Mouse (Mus musculus) ovary, postnatal 14 days (tissue): Measurements from ENCODE around the gene Vps25.

ENCODE experiments used
- DNase-seq: peaks from one replicate; pipeline ENCODE4 v3.0.0; 2022; ENCODE audit warnings: low spot score

Gene Vps25

GRCm38 (mm10) chr11:101253613-101254389, at the start of gene Vps25:
TSS of gene Vps25 (plus strand) at chr11:101253707.
- peak; percentile 81 for DNase-seq

GRCm38 (mm10) chr11:101211970-101212369, 41.5 kb upstream of the Vps25 start:
- peak; percentile 31 for DNase-seq

GRCm38 (mm10) chr11:101216936-101217335, 36.6 kb upstream of the Vps25 start:
- no peak for DNase-seq

- DNase-seq: no peak
Measured at GRCm38 (mm10) chr11:101218436-101219055, 35.0 kb upstream of the Vps25 start.

- DNase-seq: no peak
Measured at GRCm38 (mm10) chr11:101220853-101221252, 32.7 kb upstream of the Vps25 start.

GRCm38 (mm10) chr11:101221306-101221986, 32.1 kb upstream of the Vps25 start:
- DNase-seq: no peak

- DNase-seq: no peak
Measured at GRCm38 (mm10) chr11:101224337-101224736, 29.2 kb upstream of the Vps25 start.

GRCm38 (mm10) chr11:101225331-101226064, 28.0 kb upstream of the Vps25 start:
- no peak for DNase-seq

- DNase-seq: peak; percentile 89
Measured at GRCm38 (mm10) chr11:101226065-101226701, 27.3 kb upstream of the Vps25 start, which contains the start of gene Ezh1. TSS of gene Ezh1 (minus strand) at chr11:101226463.

- no peak for DNase-seq
Measured at GRCm38 (mm10) chr11:101229361-101229900, 24.1 kb upstream of the Vps25 start.

- DNase-seq: no peak
Measured at GRCm38 (mm10) chr11:101230061-101230511, 23.4 kb upstream of the Vps25 start.

GRCm38 (mm10) chr11:101230526-101230925, 23.0 kb upstream of the Vps25 start:
- no peak for DNase-seq

- DNase-seq: no peak
Measured at GRCm38 (mm10) chr11:101230991-101231871, 22.3 kb upstream of the Vps25 start.

- DNase-seq: no peak
Measured at GRCm38 (mm10) chr11:101232010-101232839, 21.3 kb upstream of the Vps25 start.

- DNase-seq: no peak
Measured at GRCm38 (mm10) chr11:101233240-101233639, 20.3 kb upstream of the Vps25 start.

- no peak for DNase-seq
Measured at GRCm38 (mm10) chr11:101234124-101234523, 19.4 kb upstream of the Vps25 start.

- no peak for DNase-seq
Measured at GRCm38 (mm10) chr11:101235429-101235828, 18.1 kb upstream of the Vps25 start.

- no peak for DNase-seq
Measured at GRCm38 (mm10) chr11:101236782-101237181, 16.7 kb upstream of the Vps25 start.

GRCm38 (mm10) chr11:101238071-101238647, 15.3 kb upstream of the Vps25 start:
- DNase-seq: no peak
